Mouse (Mus musculus): ENCODE measurements around the gene Susd4.

- no peak; the same call in 1 of the 2 replicates for TF ChIP-seq CTCF (IDR thresholded peaks at IDR 0.05; ENCODE audit: control insufficient read depth, insufficient read depth, insufficient replicate concordance, low read depth, low read length)
- TF ChIP-seq POLR2A (IDR thresholded peaks at IDR 0.05; ENCODE audit: control insufficient read depth, low read depth, low read length), result no peak
These were observed 28.9 kb downstream of the Susd4 start for GRCm38 (mm10) chr1:182792521-182793071.

All from testis, adult 2 months (tissue).